Mouse (Mus musculus) inflammation-experienced regulatory T-cells, adult 6 months (primary cell): ENCODE data around the gene Gpr173. TPM values are rescaled to one million over a fixed set of nuclear protein-coding genes. Genes with fewer than 3 reads are reported as not detected.

Source experiments
- polyA plus RNA-seq, 3 experiments: library from polyadenylated mRNA; unstranded; fragments of 100-300 nt; shearing (Covaris generic); gene quantifications; one replicate each; pipeline ENCODE4 v1.2.1; 2017

The Gpr173 gene
- polyA plus RNA-seq, 3 experiments from 2014 or later, result not detected

Other genes starting within 250 kb of the Gpr173 start
- under 1 TPM in 2 of 3 experiments, not detected in 1; 0.35 to 0.36 TPM for gene Iqsec2, start 224.4 kb downstream of the Gpr173 start, polyA plus RNA-seq
- 10 to 100 TPM; 24.4 to 35.0 (median 26.8) TPM for gene Kdm5c, start 135.7 kb downstream of the Gpr173 start, polyA plus RNA-seq
- 10 to 100 TPM; 23.5 to 46.6 (median 37.2) TPM for gene Kantr, start 41.2 kb downstream of the Gpr173 start, polyA plus RNA-seq
- gene Tspyl2, start 26.3 kb downstream of the Gpr173 start, polyA plus RNA-seq, result 10 to 100 TPM in 2 of 3 experiments, 1 to 10 TPM in 1; 8.6 to 15.8 (median 12.8) TPM
- gene Cldn34a, start 194.6 kb upstream of the Gpr173 start, polyA plus RNA-seq, result not detected